Mouse (Mus musculus): ENCODE measurements at regions not wholly inside any gene's neighbourhood (a gene's known extent, or its start where the extent isn't known, plus 50 kb on each side); places are given as distances from the start of the nearest gene placed in this dataset.

DNA sequence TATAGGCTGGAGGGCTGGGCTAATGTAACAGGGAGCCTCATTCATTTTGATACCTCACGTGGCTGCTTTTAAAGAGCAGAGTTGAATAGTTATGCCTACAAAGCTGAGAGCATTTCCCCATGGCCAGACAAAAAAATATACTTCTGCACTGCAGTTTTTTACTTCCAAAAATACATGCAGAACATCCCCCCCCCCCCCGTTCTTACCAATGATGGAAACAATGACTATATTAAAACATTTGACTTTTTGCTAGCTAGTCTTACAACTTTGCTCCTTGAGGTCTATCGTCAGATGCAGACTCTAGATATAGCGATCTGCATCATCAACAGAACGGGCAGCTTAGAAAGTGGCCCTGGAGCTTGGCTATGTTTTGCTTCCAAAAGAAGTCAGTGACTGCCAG lies 692.4 kb downstream of the Stpg2 start:
- Histone ChIP-seq H3K27me3 (ENCODE audit: control insufficient read depth, insufficient read depth, low read length) (no peaks in the 10 kb centered on the region), H3K4me3 (no peak overlapping the region), H3K79me2 (replicated peaks; ENCODE audit: control insufficient read depth, insufficient read depth, low read length) (no peaks in the 10 kb centered on the region), H3K9ac (ENCODE audit: low read depth, low read length) (no peak overlapping the region), H3K27ac (no peak overlapping the region), H3K36me3 (ENCODE audit: control insufficient read depth, insufficient read depth, low read length) (no peaks in the 10 kb centered on the region), H3K4me1 (ENCODE audit: control insufficient read depth, insufficient read depth, low read length) (no peaks in the 10 kb centered on the region)
- TF ChIP-seq POLR2A (IDR thresholded peaks at IDR 0.05; ENCODE audit: insufficient read depth, low read depth, low read length) = no peak
- no peak for TF ChIP-seq CTCF (IDR thresholded peaks at IDR 0.05)
- TF ChIP-seq EP300 (IDR thresholded peaks at IDR 0.05; ENCODE audit: insufficient read depth, low read depth, low read length) = no peak
- WGBS = 82% methylated on average over 5 of the region's 5 CpGs
- intact Hi-C loops (cut with DNase I) = no loop called here
- DNase-seq = no peak

DNA sequence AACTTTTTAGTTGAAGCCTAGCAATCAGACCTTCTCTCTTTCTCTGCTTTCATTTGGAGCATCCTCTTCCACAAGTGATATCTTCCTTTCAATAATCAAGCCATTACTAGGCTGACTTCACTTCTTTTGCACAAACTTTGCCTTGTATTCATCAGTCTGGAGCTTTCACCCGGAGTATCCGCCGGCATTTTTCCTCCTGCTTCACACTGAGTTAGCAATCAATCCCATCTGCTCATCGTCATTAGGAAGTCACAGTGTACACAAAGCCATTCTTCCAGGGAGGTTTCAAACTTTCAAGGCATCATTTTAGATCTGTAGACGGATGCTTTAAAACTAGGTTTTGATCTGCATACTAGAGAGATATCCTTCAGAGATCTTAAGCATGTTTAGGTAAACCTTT lies 693.7 kb downstream of the Stpg2 start:
- H3K27ac ChIP-seq = no peak overlapping the region
- 51% methylated on average over 5 of the region's 5 CpGs for WGBS
- H3K9ac ChIP-seq (ENCODE audit: low read depth, low read length) = no peak overlapping the region
- H3K4me1 ChIP-seq (ENCODE audit: control insufficient read depth, insufficient read depth, low read length) = no peaks in the 10 kb centered on the region
- H3K4me3 ChIP-seq = no peak overlapping the region
- TF ChIP-seq POLR2A (IDR thresholded peaks at IDR 0.05; ENCODE audit: insufficient read depth, low read depth, low read length) (no peak), EP300 (IDR thresholded peaks at IDR 0.05; ENCODE audit: insufficient read depth, low read depth, low read length) (no peak), CTCF (IDR thresholded peaks at IDR 0.05) (no peak)
- no peaks in the 10 kb centered on the region for H3K36me3 ChIP-seq (ENCODE audit: control insufficient read depth, insufficient read depth, low read length)
- no peaks in the 10 kb centered on the region for H3K79me2 ChIP-seq (replicated peaks; ENCODE audit: control insufficient read depth, insufficient read depth, low read length)
- H3K27me3 ChIP-seq (ENCODE audit: control insufficient read depth, insufficient read depth, low read length) = no peaks in the 10 kb centered on the region
- DNase-seq = no peak
- intact Hi-C loops (cut with DNase I) = no loop called here

DNA sequence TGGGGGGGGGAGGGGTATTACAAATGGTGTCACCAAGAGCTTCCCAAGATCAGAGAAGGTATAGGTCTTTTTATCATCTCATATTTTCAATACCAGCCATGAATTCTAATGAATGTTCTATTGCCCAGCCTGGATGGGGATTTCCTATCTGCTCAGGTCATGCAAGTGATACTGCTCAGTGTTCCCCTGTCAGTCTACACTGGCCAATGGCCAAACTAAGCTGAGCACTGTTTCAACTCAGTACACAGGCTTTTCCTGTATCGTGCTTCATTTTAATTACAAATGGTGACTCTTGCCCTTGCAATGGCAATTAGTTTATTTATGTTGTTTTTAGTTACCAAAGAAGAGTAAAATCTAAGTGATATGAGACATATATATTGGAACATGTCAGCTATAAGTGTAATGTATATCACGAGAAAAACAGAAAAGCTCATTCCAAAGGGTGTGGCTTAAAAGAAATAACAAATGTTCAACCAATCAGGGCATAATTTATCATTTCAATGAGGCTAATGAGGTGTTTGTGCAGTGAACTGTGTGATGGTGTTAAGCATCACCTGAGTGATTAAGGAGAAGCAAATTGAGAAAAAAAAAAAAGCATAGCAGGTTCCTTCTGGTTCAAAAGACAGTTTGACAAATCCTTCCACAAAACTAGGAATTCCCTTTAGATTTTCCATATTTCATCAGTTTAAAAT lies 708.3 kb downstream of the Stpg2 start:
- Histone ChIP-seq H3K79me2 (replicated peaks; ENCODE audit: control insufficient read depth, insufficient read depth, low read length) (no peaks in the 10 kb centered on the region), H3K4me1 (ENCODE audit: control insufficient read depth, insufficient read depth, low read length) (no peaks in the 10 kb centered on the region), H3K4me3 (no peak overlapping the region), H3K36me3 (ENCODE audit: control insufficient read depth, insufficient read depth, low read length) (no peaks in the 10 kb centered on the region), H3K27ac (no peak overlapping the region), H3K27me3 (ENCODE audit: control insufficient read depth, insufficient read depth, low read length) (no peaks in the 10 kb centered on the region), H3K9ac (ENCODE audit: low read depth, low read length) (no peak overlapping the region)
- WGBS = 36% methylated on average over 2 of the region's 2 CpGs
- TF ChIP-seq EP300 (IDR thresholded peaks at IDR 0.05; ENCODE audit: insufficient read depth, low read depth, low read length) (no peak), POLR2A (IDR thresholded peaks at IDR 0.05; ENCODE audit: insufficient read depth, low read depth, low read length) (no peak)
- intact Hi-C loops (cut with DNase I) = no loop called here
- DNase-seq = no peak

DNA sequence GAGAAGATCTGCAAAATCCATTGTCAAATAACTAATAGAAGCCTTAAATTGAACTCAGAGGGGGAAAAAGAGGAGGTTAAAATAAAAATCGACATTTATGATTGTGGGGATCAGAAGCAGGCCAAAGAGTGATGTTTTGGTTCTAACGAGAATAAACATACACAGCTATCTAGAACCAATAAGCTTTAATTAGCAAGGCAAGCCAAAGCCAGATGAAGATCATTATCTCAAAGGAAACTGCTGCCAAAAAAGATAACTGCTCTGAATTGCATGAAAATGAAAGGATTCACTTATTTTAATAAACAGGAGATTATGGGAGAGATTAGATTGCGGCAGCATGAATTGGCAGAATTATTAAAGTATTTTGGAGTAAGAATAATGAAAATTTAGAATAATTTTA lies 716.8 kb downstream of the Stpg2 start:
- TF ChIP-seq EP300 (IDR thresholded peaks at IDR 0.05; ENCODE audit: insufficient read depth, low read depth, low read length) (no peak), POLR2A (IDR thresholded peaks at IDR 0.05; ENCODE audit: insufficient read depth, low read depth, low read length) (no peak), CTCF (IDR thresholded peaks at IDR 0.05) (no peak)
- no peak for DNase-seq
- Histone ChIP-seq H3K79me2 (replicated peaks; ENCODE audit: control insufficient read depth, insufficient read depth, low read length) (no peaks in the 10 kb centered on the region), H3K4me3 (no peak overlapping the region), H3K27ac (no peak overlapping the region), H3K36me3 (ENCODE audit: control insufficient read depth, insufficient read depth, low read length) (no peaks in the 10 kb centered on the region), H3K27me3 (ENCODE audit: control insufficient read depth, insufficient read depth, low read length) (no peaks in the 10 kb centered on the region), H3K9ac (ENCODE audit: low read depth, low read length) (no peak overlapping the region), H3K4me1 (ENCODE audit: control insufficient read depth, insufficient read depth, low read length) (no peaks in the 10 kb centered on the region)
- intact Hi-C loops (cut with DNase I) = no loop called here
- WGBS = 72% methylated on average over 3 of the region's 3 CpGs

DNA sequence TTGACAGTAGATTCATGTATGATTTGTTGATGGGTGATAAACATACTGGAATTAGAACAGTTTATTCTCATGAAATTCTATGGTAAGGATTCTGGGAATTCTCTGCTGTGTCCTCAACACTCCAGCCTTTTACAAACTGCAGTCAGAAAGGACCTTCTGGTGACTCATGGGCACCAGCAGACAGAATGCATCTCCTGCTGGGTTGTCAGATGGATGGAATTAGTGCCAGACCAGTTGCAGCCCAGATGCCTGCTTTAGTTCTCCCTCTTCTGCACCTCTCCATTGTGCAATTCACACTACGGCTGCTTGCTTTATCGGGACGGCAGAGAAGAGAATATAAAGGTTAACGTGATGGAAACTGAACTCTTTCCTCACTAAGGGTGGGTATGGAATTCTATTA lies 727.5 kb downstream of the Stpg2 start:
- no peak overlapping the region for H3K9ac ChIP-seq (ENCODE audit: low read depth, low read length)
- H3K27ac ChIP-seq = no peak overlapping the region
- WGBS = 73% methylated on average over 4 of the region's 4 CpGs
- TF ChIP-seq POLR2A (IDR thresholded peaks at IDR 0.05; ENCODE audit: insufficient read depth, low read depth, low read length) (no peak), CTCF (IDR thresholded peaks at IDR 0.05) (no peak), EP300 (IDR thresholded peaks at IDR 0.05; ENCODE audit: insufficient read depth, low read depth, low read length) (no peak)
- no peak for DNase-seq
- no peaks in the 10 kb centered on the region for H3K36me3 ChIP-seq (ENCODE audit: control insufficient read depth, insufficient read depth, low read length)
- intact Hi-C loops (cut with DNase I) = no loop called here
- no peaks in the 10 kb centered on the region for H3K4me1 ChIP-seq (ENCODE audit: control insufficient read depth, insufficient read depth, low read length)
- H3K79me2 ChIP-seq (replicated peaks; ENCODE audit: control insufficient read depth, insufficient read depth, low read length) = no peaks in the 10 kb centered on the region
- H3K27me3 ChIP-seq (ENCODE audit: control insufficient read depth, insufficient read depth, low read length) = no peaks in the 10 kb centered on the region
- H3K4me3 ChIP-seq = no peak overlapping the region

DNA sequence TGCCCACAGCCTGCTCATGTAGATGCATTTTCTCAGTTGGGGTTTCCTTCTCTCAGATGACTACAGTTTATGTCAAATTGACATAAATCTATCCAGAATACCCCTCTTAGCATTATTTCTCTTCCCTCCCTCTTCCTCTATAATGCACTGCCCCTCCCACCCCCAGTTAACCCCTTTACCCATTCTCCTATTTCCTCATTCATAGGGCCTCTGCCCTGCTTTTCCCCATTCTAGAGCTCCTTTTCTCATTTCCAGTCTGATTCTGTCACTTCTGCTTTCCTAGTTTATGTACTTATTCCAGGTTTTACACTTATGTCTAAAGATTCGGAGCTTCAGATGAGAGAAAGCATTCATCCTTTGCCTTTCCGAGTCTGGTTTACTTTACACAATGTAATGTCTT lies 740.7 kb downstream of the Stpg2 start:
- intact Hi-C loops (cut with DNase I) = no loop called here
- no peak for TF ChIP-seq POLR2A (IDR thresholded peaks at IDR 0.05; ENCODE audit: insufficient read depth, low read depth, low read length)
- TF ChIP-seq CTCF (IDR thresholded peaks at IDR 0.05) = no peak
- TF ChIP-seq EP300 (IDR thresholded peaks at IDR 0.05; ENCODE audit: insufficient read depth, low read depth, low read length) = no peak
- no peak overlapping the region for H3K27ac ChIP-seq
- H3K4me3 ChIP-seq = no peak overlapping the region
- H3K4me1 ChIP-seq (ENCODE audit: control insufficient read depth, insufficient read depth, low read length) = no peaks in the 10 kb centered on the region
- H3K36me3 ChIP-seq (ENCODE audit: control insufficient read depth, insufficient read depth, low read length) = no peaks in the 10 kb centered on the region
- no peaks in the 10 kb centered on the region for H3K27me3 ChIP-seq (ENCODE audit: control insufficient read depth, insufficient read depth, low read length)
- H3K79me2 ChIP-seq (replicated peaks; ENCODE audit: control insufficient read depth, insufficient read depth, low read length) = no peaks in the 10 kb centered on the region
- H3K9ac ChIP-seq (ENCODE audit: low read depth, low read length) = no peak overlapping the region
- WGBS = 74% methylated on average over 2 of the region's 2 CpGs
- no peak for DNase-seq
